Mouse (Mus musculus) small intestine, adult 2 months (tissue): Measurements from ENCODE around the gene Lypla2.

Experiments
- CTCF ChIP-seq: fragments of 200-500 bp; IDR thresholded peaks from 2 replicates; pipeline ENCODE4 v1.5.1; 2012; ENCODE audit warnings: low read depth, mild to moderate bottlenecking, control low read depth, inconsistent platforms, low read length, moderate library complexity, mixed read lengths; ENCODE audit not compliant: insufficient replicate concordance, insufficient read length; ENCODE audit errors: extremely low read depth
- POLR2A ChIP-seq: fragments of 200-500 bp; IDR thresholded peaks from 2 replicates; pipeline ENCODE4 v1.6.1; 2012; ENCODE audit warnings: low read depth, mild to moderate bottlenecking, control low read depth, inconsistent platforms, low read length, moderate library complexity

- TF ChIP-seq CTCF, result no peak
- no peak for TF ChIP-seq POLR2A
Observed at GRCm38 (mm10) chr4:135962946-135963345, 9.5 kb downstream of the Lypla2 start.
